Mouse (Mus musculus) T-cell, adult 66 days (primary cell): ENCODE data around the gene Ifnl3. TPM values are rescaled to one million over a fixed set of nuclear protein-coding genes. Genes with fewer than 3 reads are reported as not detected.

Source experiments
- total RNA-seq, 2 experiments: library from RNA; stranded (reverse); gene quantifications; 3 replicates in 1 of 2; 4 replicates in 1 of 2; pipeline ENCODE4 v1.2.4; 2023

The Ifnl3 gene
- total RNA-seq: not detected

DNA sequence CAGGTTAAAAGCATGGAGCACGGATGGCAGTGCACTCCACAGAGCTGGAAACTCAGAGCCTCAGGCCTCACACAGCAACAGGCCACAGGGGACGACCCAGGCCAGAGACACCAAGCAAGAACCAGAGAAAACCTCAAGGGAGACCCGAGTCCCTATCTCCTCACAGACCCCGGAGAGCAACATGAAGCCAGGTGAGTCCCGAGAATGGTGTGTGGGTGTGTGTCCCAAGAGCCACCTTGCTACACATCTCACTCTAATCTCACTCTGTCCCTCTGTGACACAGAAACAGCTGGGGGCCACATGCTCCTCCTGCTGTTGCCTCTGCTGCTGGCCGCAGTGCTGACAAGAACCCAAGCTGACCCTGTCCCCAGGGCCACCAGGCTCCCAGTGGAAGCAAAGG, at the start of gene Ifnl3:
Ifnl3 (plus strand) TSS at position 301 of the 400 bp plus-strand sequence.

DNA sequence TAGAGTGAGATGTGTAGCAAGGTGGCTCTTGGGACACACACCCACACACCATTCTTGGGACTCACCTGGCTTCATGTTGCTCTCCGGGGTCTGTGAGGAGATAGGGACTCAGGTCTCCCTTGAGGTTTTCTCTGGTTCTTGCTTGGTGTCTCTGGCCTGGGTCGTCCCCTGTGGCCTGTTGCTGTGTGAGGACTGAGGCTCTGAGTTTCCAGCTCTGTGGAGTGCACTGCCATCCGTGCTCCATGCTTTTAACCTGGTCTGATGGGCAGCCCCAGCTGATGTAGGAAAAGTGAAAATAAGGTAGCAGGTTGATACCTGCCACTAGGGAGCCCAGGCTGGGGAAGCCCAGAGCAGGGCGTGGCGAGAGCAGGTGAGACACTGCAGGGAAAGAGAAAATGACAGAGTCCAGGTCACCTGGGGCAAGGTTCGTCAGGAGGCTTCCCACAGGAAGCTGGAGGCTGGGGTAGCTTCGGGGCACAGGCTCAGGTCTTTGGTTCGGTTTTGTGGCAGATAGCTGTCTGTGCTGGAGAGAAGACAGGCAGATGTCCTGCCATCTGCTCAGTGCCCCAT, 12.1 kb upstream of the Ifnl3 start, which contains the start of gene Ifnl2:
Ifnl2 (minus strand) TSS at position 51 of the 570 bp plus-strand sequence.

DNA sequence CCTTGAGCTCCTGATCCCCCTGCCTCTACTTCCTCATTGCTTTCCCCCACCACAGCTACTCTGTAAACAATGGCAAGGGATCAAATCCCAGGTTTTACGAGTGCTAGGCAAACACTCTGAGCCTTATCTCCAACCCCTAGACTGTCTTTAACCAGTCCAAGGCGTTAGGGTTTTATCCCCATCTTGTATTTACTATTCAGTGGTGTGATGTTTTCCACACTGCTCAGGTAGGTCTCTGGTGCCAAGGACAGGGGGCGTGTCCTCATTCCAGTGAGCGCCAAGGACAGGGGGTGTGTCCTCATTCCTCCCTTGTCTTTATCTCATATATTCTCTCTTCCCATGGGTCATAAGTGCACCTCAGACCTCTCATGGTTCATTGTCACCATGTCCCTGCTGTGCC, 17.9 kb downstream of the Ifnl3 start, which contains the start of gene Sycn:
Sycn (plus strand) TSS at position 360 of the 400 bp plus-strand sequence.

DNA sequence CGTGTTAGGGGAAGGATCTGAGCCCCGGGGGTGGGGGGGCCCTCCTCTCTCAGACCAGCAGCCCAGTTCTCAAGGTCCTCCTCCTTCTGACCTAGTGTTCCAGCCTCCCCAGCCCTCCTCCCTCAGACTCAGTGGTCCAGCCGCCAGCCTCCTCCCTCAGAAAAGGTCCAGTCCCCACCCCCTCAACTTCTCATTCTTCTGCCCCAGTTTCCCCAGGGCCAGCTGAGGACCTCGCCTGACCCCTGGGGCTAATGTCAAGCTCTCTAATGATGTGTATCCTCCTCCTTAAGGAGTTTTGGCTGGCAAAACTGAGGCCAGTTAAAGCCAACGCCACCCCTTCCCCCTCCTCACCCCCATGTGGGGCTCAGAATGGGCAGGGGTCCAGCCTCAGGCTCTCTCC, 24.5 kb downstream of the Ifnl3 start, which contains the start of gene Nccrp1:
Nccrp1 (minus strand) TSS at position 101 of the 400 bp plus-strand sequence.

Other genes starting within 250 kb of the Ifnl3 start
- 1 to 10 TPM; 6.2 to 7.4 TPM for gene Eid2b, start 245.1 kb upstream of the Ifnl3 start, total RNA-seq
- gene Selenov, start 231.7 kb upstream of the Ifnl3 start, total RNA-seq: not detected
- not detected for gene Dll3, start 220.6 kb upstream of the Ifnl3 start, total RNA-seq
- 10 to 100 TPM; 34.1 to 40.1 TPM for gene Timm50, start 210.8 kb upstream of the Ifnl3 start, total RNA-seq
- 100 to 1,000 TPM; 169 to 174 TPM for gene Supt5, start 184.1 kb upstream of the Ifnl3 start, total RNA-seq
- 1,000 to 10,000 TPM; 5,462 to 5,531 TPM for gene Rps16, start 172.2 kb upstream of the Ifnl3 start, total RNA-seq
- 100 to 1,000 TPM; 182 to 187 TPM for gene Plekhg2, start 150.2 kb upstream of the Ifnl3 start, total RNA-seq
- 100 to 1,000 TPM; 193 to 206 TPM for gene Zfp36, start 142.6 kb upstream of the Ifnl3 start, total RNA-seq
- gene Med29, start 130.1 kb upstream of the Ifnl3 start, total RNA-seq: 10 to 100 TPM; 16.1 to 20.7 TPM
- gene Paf1, start 129.9 kb upstream of the Ifnl3 start, total RNA-seq: 100 to 1,000 TPM; 144 to 185 TPM
- gene Gmfg, start 85.4 kb upstream of the Ifnl3 start, total RNA-seq: 100 to 1,000 TPM; 282 to 300 TPM
- gene Lrfn1, start 70.9 kb upstream of the Ifnl3 start, total RNA-seq: 1 to 10 TPM; 4.3 to 5.1 TPM
- gene Ifnl2, start 12.4 kb upstream of the Ifnl3 start, total RNA-seq: not detected
- gene Sycn, start 18.0 kb downstream of the Ifnl3 start, total RNA-seq: not detected
- not detected for gene Nccrp1, start 24.4 kb downstream of the Ifnl3 start, total RNA-seq
- gene Samd4b, start 75.3 kb downstream of the Ifnl3 start, total RNA-seq: 10 to 100 TPM; 43.9 to 46.4 TPM
- 10 to 100 TPM in 1 of 2 experiments, 1 to 10 TPM in 1; 8.4 to 10.2 TPM for gene Pak4, start 75.3 kb downstream of the Ifnl3 start, total RNA-seq
- not detected for gene Acp7, start 108.5 kb downstream of the Ifnl3 start, total RNA-seq
- gene Fbxo27, start 170.0 kb downstream of the Ifnl3 start, total RNA-seq: 1 to 10 TPM; 2.2 to 6.5 TPM
- 10 to 100 TPM; 28.1 to 30.8 TPM for gene Fbxo17, start 194.0 kb downstream of the Ifnl3 start, total RNA-seq
- 10 to 100 TPM; 19.9 to 31.8 TPM for gene Mrps12, start 219.0 kb downstream of the Ifnl3 start, total RNA-seq
- gene Sars2, start 219.2 kb downstream of the Ifnl3 start, total RNA-seq: 10 to 100 TPM; 16.8 to 22.5 TPM
- under 1 TPM in 1 of 2 experiments, not detected in 1; 0.56 TPM for gene Ccer2, start 233.3 kb downstream of the Ifnl3 start, total RNA-seq
- 10 to 100 TPM; 60.4 to 69.7 TPM for gene Sirt2, start 243.9 kb downstream of the Ifnl3 start, total RNA-seq
- gene Nfkbib, start 244.7 kb downstream of the Ifnl3 start, total RNA-seq: 10 to 100 TPM; 64.6 to 71.2 TPM